Comparison of ENCODE assay signal across 8 mouse cellular contexts in genomic region chr5:113974576-113974975, GRCm38 (mm10). TPM values are rescaled to one million over a fixed set of nuclear protein-coding genes. Genes with fewer than 3 reads are reported as not detected.
DNase-seq lines count a peak whose midpoint lies in the region; ATAC-seq and TF ChIP-seq lines count a peak whose summit lies in the region.
"Had no signal": no experiment of that assay in that cellular context is flagged by ENCODE, and none has a peak within 500 bp of the region (broad histone marks: within the 10 kb centered on the region; RNA-seq: fewer than 3 reads in every experiment).

No protein-coding gene starts in this region.

- H3K36me3 ChIP-seq in kidney, postnatal 0 days (ENCODE audit: insufficient read depth, low read length) = 0 out of 2 replicates have a peak, but pooled peaks cover 3% of the 10 kb centered on the region
- peaks cover 13% of the 10 kb centered on the region; the same call in 1 of the 2 replicates for H3K36me3 ChIP-seq in embryonic facial prominence, embryonic 15.5 days
- peaks cover 5% of the 10 kb centered on the region; the same call in 1 of the 2 replicates for H3K36me3 ChIP-seq in midbrain, embryonic 16.5 days (ENCODE audit: control insufficient read depth, insufficient read depth, low read length)

- H3K9ac ChIP-seq in kidney, postnatal 0 days (ENCODE audit: low read depth, low read length) = no peak overlapping the region
- no peak overlapping the region for H3K9ac ChIP-seq in embryonic facial prominence, embryonic 15.5 days
- H3K9ac ChIP-seq in midbrain, embryonic 16.5 days (ENCODE audit: low read depth, low read length) = peak overlapping the region; percentile 43; the same call in 1 of the 2 replicates

- H3K4me2 ChIP-seq in kidney, postnatal 0 days (ENCODE audit: low read length) = 0 out of 2 replicates have a peak overlapping the region, but pooled peaks have one; percentile 1
- H3K4me2 ChIP-seq in embryonic facial prominence, embryonic 15.5 days (replicated peaks) = no peak overlapping the region
- no peak overlapping the region; the same call in 1 of the 2 replicates for H3K4me2 ChIP-seq in midbrain, embryonic 16.5 days (ENCODE audit: low read length)

- DNase-seq in kidney, postnatal 0 days (ENCODE audit: low spot score) = no peak
- no peak for DNase-seq in kidney, postnatal 36 days
- peak; percentile 79 for DNase-seq in liver
- no peak for DNase-seq in thymus, postnatal 0 days (ENCODE audit: low spot score)

- 43% methylated on average over 15 of the region's 15 CpGs for WGBS in kidney, postnatal 0 days
- WGBS in embryonic facial prominence, embryonic 15.5 days = 40% methylated on average over 15 of the region's 15 CpGs
- 57% methylated on average over 15 of the region's 15 CpGs for WGBS in midbrain, embryonic 16.5 days

- peaks cover 33% of the 10 kb centered on the region for H3K4me1 ChIP-seq in kidney, postnatal 0 days (replicated peaks; ENCODE audit: insufficient read depth, low read length)
- peaks cover 36% of the 10 kb centered on the region for H3K4me1 ChIP-seq in embryonic facial prominence, embryonic 15.5 days
- peaks cover 27% of the 10 kb centered on the region for H3K4me1 ChIP-seq in midbrain, embryonic 16.5 days (ENCODE audit: control insufficient read depth, insufficient read depth, low read length)

- no peaks in the 10 kb centered on the region for H3K27me3 ChIP-seq in kidney, postnatal 0 days (ENCODE audit: insufficient read depth, low read length)
- no peaks in the 10 kb centered on the region for H3K27me3 ChIP-seq in embryonic facial prominence, embryonic 15.5 days
- no peaks in the 10 kb centered on the region for H3K27me3 ChIP-seq in midbrain, embryonic 16.5 days (ENCODE audit: control insufficient read depth, insufficient read depth, low read depth, low read length)

- no peak for ATAC-seq in kidney, postnatal 0 days (replicated peaks; ENCODE audit: low FRiP score, low read depth)
- no peak for ATAC-seq in embryonic facial prominence, embryonic 15.5 days (ENCODE audit: insufficient number of reproducible peaks, low FRiP score, low TSS enrichment, low read depth)
- no peak for ATAC-seq in midbrain, embryonic 16.5 days
- no peak for ATAC-seq in monocyte, adult 5-6 weeks (replicated peaks; ENCODE audit: insufficient number of reproducible peaks, low FRiP score, low TSS enrichment, poor library complexity, severe bottlenecking)

- no peaks in the 10 kb centered on the region for H3K9me3 ChIP-seq in kidney, postnatal 0 days (replicated peaks; ENCODE audit: low read length)
- no peaks in the 10 kb centered on the region for H3K9me3 ChIP-seq in embryonic facial prominence, embryonic 15.5 days (replicated peaks)
- no peaks in the 10 kb centered on the region for H3K9me3 ChIP-seq in midbrain, embryonic 16.5 days (replicated peaks; ENCODE audit: control insufficient read depth, low read length, poor library complexity, severe bottlenecking)

- no peak overlapping the region for H3K4me3 ChIP-seq in kidney, postnatal 0 days (replicated peaks; ENCODE audit: low read depth, low read length)
- no peak overlapping the region for H3K4me3 ChIP-seq in embryonic facial prominence, embryonic 15.5 days (replicated peaks)
- H3K4me3 ChIP-seq in midbrain, embryonic 16.5 days (ENCODE audit: low read depth, low read length) = no peak overlapping the region

- peak overlapping the region; percentile 85; the same call in 1 of the 2 replicates for H3K27ac ChIP-seq in kidney, postnatal 0 days
- H3K27ac ChIP-seq in embryonic facial prominence, embryonic 15.5 days (replicated peaks) = 0 out of 2 replicates have a peak overlapping the region, but pooled peaks have one; percentile 17
- H3K27ac ChIP-seq in midbrain, embryonic 16.5 days (ENCODE audit: low read length) = peak overlapping the region; percentile 49

- TF ChIP-seq CTCF in kidney, postnatal 0 days (IDR thresholded peaks at IDR 0.05; ENCODE audit: low read depth) = no peak

RNA-seq across cellular contexts. Expression of gene Ssh1, which starts 19.1 kb away (rescaled TPM):
- polyA plus RNA-seq in kidney, postnatal 0 days (2015; fragmentation: Nextera tagmentation; extraction: Ambion mirVana) = 9.9 and 10.0 TPM in 2 replicates
- polyA plus RNA-seq in embryonic facial prominence, embryonic 15.5 days (2015; fragmentation: Nextera tagmentation; extraction: Ambion mirVana) = 10.7 and 12.8 TPM in 2 replicates
- polyA plus RNA-seq in midbrain, embryonic 16.5 days (2015; fragmentation: Nextera tagmentation; extraction: Ambion mirVana) = 9.4 and 13.7 TPM in 2 replicates
- total RNA-seq in monocyte, adult 5-6 weeks (2017) = 11.1 to 23.4 TPM (median 17.9 TPM) in 3 replicates
- polyA plus RNA-seq in thymus, postnatal 0 days (2015; fragmentation: Nextera tagmentation; extraction: Ambion mirVana) = 4.2 and 4.4 TPM in 2 replicates

RNA-seq across cellular contexts. Expression of gene Dao, which starts 28.9 kb away (rescaled TPM):
- polyA plus RNA-seq in kidney, postnatal 0 days (2015; fragmentation: Nextera tagmentation; extraction: Ambion mirVana) = 35.3 and 42.7 TPM in 2 replicates
- not detected in 2 replicates for polyA plus RNA-seq in embryonic facial prominence, embryonic 15.5 days (2015; fragmentation: Nextera tagmentation; extraction: Ambion mirVana)
- polyA plus RNA-seq in midbrain, embryonic 16.5 days (2015; fragmentation: Nextera tagmentation; extraction: Ambion mirVana) = not detected in 2 replicates
- total RNA-seq in monocyte, adult 5-6 weeks (2017) = not detected in 3 replicates
- polyA plus RNA-seq in thymus, postnatal 0 days (2015; fragmentation: Nextera tagmentation; extraction: Ambion mirVana) = 0.08 and 0.16 TPM in 2 replicates
- total RNA-seq: left cerebral cortex, postnatal 10 days had no signal

Comparison
In these comparisons a context has a peak if more than half of its experiments do, and no peak if none do; other contexts are left out.
1. H3K27ac ChIP-seq: peak in every context shown above with its lines; median percentile 85 in kidney, postnatal 0 days; 49 in midbrain, embryonic 16.5 days; 17 in embryonic facial prominence, embryonic 15.5 days.
2. RNA of gene Dao, which starts 28.9 kb away (polyA plus RNA-seq): 35.3 to 42.7 TPM in kidney, postnatal 0 days; 0.08 to 0.16 TPM in thymus, postnatal 0 days, not detected in embryonic facial prominence, embryonic 15.5 days and not detected in midbrain, embryonic 16.5 days; every median in the first group is over 10 times any median in the second.